Mouse (Mus musculus) CD4-positive, CD25-positive, alpha-beta regulatory T cell, adult 4 months (primary cell): Measurements from ENCODE around the gene Pnrc2. TPM values are rescaled to one million over a fixed set of nuclear protein-coding genes. Genes with fewer than 3 reads are reported as not detected.

Experiments
- ATAC-seq: one replicate; pipeline ENCODE4 v1.8.0; 2017
- polyA plus RNA-seq, 2 experiments: library from polyadenylated mRNA; unstranded; fragments of 100-300 nt; shearing (Covaris generic); gene quantifications; one replicate each; pipeline ENCODE4 v1.2.1; 2017

Pnrc2 gene
- polyA plus RNA-seq, 2 experiments from 2014 or later, result 206 to 221 TPM

GRCm38 (mm10) chr4:135891539-135891938, 17.9 kb upstream of the Pnrc2 start:
- ATAC-seq, result no peak

GRCm38 (mm10) chr4:135889884-135890283, 16.2 kb upstream of the Pnrc2 start:
- peak; percentile 98 for ATAC-seq

DNA sequence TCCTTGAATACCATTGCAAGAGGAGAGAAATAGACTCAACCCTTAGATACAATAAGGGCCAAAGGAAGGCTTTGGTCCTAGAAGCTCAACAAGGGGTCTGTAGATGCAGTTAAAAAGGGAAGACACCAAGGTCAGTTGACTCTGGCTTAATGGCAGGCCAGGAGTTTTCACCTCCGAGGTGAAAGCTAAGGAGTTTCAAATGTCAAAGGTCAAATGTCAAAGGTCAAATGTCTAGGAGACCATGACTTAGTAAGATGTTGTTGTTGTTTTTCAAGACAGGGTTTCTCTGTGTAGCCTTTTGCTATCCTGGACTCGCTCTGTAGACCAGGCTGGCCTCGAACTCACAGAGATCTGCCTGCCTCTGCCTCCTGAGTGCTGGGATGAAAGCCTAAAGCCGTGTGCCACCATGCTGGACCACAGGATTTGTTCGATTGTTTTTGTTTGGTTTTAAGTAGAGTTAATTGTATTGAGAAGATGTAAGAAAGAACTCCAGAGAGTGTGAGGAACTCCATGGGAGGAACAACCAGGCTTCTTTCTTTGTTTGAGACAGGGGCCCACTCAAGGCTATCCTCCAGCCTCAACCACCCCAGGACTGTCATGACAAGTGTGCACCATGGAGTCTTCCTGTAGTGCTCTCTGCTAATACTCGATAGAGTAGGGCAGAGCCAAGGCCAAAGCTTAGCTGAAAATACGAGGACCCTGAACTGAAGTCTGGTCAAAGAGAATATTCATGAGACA, 15.7 kb upstream of the Pnrc2 start:
- ATAC-seq, result no peak

GRCm38 (mm10) chr4:135888448-135889057, 14.9 kb upstream of the Pnrc2 start:
- ATAC-seq, result no peak

GRCm38 (mm10) chr4:135886184-135886583, 12.5 kb upstream of the Pnrc2 start:
- no peak for ATAC-seq

DNA sequence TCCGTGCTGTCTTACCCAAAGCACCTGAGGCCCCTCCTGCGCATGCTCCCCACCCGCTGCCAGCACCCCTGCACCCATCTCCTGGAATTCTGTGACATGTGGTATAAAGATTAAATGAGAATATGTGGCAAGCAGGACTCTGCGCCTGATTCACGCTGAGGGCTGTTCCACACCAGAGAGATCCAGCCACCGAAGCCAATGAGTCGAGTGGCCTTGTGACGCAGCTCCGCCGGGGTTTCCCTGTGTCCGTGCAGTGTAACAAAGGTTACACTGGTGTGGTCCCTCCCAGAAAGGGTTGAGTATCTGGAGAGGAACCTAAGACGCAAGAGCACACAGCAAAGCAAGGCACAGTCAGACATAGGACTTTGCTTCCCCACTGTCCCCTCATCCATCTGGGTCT, 12.0 kb upstream of the Pnrc2 start:
- no peak for ATAC-seq

DNA sequence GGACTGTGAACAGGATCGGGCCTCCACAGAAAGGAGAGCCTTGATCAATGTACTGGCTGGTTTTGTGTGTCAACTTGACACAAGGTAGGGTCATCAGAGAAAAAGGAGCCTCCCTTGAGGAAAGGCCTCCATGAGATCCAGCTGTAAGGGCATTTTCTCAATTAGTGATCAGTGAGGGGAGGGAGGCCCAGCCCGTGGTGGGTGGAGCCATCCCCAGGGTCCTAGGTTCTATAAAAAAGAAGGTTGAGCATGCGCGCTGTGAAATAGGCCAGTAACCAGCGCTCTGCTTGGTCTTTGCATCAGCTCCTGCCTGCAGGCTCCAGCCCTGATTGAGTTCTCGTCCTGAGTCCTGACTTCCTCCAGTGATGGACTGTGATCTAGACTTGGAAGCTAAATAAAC, 10.9 kb upstream of the Pnrc2 start:
- no peak for ATAC-seq

DNA sequence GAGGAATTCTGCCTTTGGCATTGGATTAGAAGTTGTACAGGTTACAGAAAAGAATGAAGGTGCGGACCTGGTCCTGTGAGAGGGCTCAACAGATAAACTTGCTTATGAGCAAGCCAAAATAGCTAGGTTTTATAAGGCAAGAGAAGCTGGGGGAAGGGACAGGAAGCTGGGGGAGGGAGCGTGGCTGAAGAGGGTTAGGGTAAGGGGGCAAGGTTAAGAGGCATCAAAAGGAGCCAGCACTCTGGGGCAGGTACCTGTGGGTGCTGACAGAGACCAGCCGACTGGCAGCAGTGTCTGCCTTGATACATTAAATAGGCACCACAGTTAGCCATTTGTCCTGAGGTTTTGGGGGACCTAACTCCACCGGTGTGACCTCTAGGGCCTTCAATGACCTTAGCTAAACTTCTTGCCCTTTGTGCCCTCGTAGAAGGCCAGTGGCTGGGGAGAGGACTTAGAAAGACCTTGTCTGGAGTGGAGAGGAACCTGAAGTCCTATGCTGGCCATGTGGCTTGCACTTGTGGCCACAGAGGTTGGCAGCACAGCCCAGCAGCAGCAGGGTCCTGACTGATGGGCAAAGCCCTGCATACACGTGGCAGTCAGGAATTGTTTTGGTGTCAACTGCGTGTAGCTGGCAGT, 10.3 kb upstream of the Pnrc2 start:
- ATAC-seq, result peak; percentile 71

DNA sequence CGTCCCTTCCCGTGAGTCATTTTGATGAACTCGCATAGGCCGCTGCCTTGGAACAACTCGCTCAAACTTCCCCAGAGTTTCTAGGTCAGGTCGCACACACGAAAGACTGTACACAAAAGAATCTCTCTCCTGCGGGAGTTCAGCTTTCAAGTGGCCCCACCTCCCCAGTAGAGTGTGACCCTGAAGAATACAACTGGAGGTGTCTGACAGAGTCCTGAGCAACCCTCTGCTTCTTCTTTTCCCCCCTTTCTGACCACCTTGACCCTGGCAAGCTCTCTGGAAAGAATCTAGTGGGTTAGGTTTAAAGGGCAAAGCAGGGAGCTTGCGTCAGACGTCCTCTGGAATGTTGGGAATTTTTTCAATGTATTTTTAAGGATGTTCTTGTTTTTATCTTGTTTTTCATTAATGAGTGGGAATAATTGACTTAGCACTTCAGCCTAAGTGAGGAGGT, 9.8 kb upstream of the Pnrc2 start:
- no peak for ATAC-seq

- no peak for ATAC-seq
These were observed 8.4 kb upstream of the Pnrc2 start for GRCm38 (mm10) chr4:135882023-135882422.

- no peak for ATAC-seq
These were observed 6.9 kb upstream of the Pnrc2 start for GRCm38 (mm10) chr4:135880576-135880975.

DNA sequence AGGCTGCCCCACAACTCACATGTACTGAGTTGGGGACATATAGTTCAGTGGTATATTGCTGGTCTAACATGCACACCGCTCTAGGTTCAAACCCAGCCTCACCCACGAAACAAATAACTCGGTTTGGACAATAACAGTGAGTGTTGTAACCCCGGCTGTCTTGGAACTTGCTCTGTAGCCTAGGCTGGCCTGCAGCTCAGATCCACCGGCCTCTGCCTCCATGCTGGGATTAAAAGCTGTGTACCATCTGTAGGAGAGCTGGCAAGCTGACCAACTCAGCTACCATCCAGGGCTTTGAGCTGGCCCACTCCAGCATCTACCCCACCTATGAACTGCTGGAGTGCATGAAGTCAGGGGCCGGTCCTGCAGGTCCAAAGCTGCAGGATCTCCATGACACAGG, 6.4 kb upstream of the Pnrc2 start:
- no peak for ATAC-seq

DNA sequence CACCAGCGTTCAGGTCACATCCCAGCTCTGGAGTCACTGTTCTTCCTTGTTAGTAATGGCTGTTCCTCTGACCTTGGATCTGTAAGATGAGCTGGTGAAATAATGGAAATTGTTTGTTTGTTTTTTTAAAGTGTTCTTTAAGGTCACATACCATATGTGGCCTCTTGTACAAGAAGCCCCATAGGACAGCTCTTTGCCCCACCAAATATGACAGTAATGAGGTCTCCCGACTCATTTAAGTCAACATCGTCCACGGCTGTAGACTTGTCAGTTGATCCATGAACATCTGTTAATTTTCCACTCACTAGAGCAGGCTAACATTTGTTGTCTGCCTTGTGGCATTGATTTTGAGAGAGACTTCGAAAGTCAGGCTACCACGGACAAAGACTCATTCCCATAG, 5.4 kb upstream of the Pnrc2 start:
- no peak for ATAC-seq

- ATAC-seq, result no peak
These were observed 4.1 kb upstream of the Pnrc2 start for GRCm38 (mm10) chr4:135877742-135878141.

GRCm38 (mm10) chr4:135876583-135877020, 3.0 kb upstream of the Pnrc2 start:
- peak; percentile 84 for ATAC-seq

GRCm38 (mm10) chr4:135875991-135876582, 2.4 kb upstream of the Pnrc2 start:
- ATAC-seq, result no peak

- no peak for ATAC-seq
These were observed 1.9 kb upstream of the Pnrc2 start for GRCm38 (mm10) chr4:135875546-135875945.

- no peak for ATAC-seq
These were observed 1.2 kb upstream of the Pnrc2 start for GRCm38 (mm10) chr4:135874564-135875535.

GRCm38 (mm10) chr4:135872589-135873391, 860 bp downstream of the Pnrc2 start:
- ATAC-seq, result no peak

GRCm38 (mm10) chr4:135872015-135872414, 1.6 kb downstream of the Pnrc2 start:
- ATAC-seq, result no peak
